Mouse (Mus musculus): Measurements from ENCODE around the gene Gm14406. TPM values are rescaled to one million over a fixed set of nuclear protein-coding genes. Genes with fewer than 3 reads are reported as not detected.
"Not testable (repeated sequence)": the region's sequence is repeated elsewhere in the genome, so short reads cannot be mapped to it uniquely, and the experiment has no call there.

Gene Gm14406
- not detected in 2 replicates for polyA plus RNA-seq (2015; fragmentation: Nextera tagmentation; extraction: Ambion mirVana)

DNA sequence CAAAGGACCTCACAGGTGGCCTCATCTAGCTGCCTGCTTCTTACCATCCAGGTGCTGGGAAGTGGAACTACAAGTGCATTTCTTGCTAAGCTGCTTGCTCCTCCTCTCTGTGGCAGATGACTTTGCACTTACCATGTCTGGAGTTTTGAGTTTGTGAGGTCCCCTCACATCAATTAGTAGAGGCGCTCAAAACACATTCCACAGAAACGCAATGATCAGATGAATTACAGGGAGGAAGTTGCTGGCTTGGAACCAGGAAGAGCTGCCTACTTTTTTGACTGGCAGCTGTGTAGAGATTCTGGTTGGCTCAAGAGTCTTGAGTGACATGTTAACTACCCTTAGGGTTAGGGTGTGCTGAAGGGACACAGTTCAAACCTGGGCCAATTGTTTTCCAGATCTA is at the start of gene Gm14406:
Gm14406 (minus strand) TSS at position 213 of the 400 bp plus-strand sequence.
- not testable (repeated sequence) for H3K4me1 ChIP-seq

DNA sequence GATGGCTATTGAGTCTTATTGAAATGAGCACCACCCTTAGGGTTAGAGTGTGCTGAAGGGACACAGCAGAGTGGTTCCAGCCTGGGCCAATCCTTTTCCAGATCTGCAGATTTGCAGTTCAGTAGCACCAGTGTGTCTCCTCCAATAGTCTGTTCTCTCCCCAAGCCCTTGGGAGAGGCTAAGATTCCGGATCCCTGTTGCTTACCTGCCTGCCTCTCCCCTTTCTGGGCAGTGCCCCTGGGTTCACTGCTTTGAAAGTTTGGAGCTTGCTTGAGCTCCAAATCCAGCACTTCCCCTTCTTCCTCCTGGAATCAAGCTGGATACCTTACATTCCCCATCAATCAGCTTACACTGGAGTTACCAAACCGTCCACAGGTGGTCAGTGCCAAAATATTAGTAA is 2.9 kb downstream of the Gm14406 start:
- not testable (repeated sequence) for H3K36me3 ChIP-seq (replicated peaks); ATAC-seq (replicated peaks); H3K9me3 ChIP-seq; H3K27ac ChIP-seq; H3K4me1 ChIP-seq; H3K9ac ChIP-seq; H3K27me3 ChIP-seq (replicated peaks); H3K4me3 ChIP-seq; H3K4me2 ChIP-seq
- 100% methylated on average over 1 of the region's 2 CpGs for WGBS

More for the DNA sequence above, at the start of gene Gm14406:
- not testable (repeated sequence) for ATAC-seq (replicated peaks); H3K4me2 ChIP-seq; H3K27ac ChIP-seq; H3K27me3 ChIP-seq (replicated peaks); H3K9ac ChIP-seq; H3K36me3 ChIP-seq (replicated peaks); H3K9me3 ChIP-seq; H3K4me3 ChIP-seq
- WGBS = 95% methylated on average over 2 of the region's 2 CpGs

DNA sequence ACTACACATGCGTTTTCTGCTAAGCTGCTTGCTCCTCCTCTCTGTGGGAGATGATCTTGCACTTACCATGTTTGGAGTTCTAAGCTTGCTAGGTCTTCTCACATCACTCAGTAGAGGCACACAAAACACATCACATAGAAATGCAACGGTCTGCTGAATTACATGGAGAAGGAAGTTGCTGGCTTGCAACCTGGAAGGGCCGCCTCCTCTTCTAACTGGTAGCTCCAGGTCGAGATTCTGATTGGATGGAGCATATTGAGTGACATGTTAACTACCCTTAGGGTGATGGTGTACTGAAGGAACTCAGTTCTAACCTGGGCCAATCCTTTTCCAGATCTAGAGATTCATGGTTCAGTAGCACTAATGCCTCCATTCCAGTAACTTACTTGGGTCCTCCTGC is 18.6 kb downstream of the Gm14406 start:
- not testable (repeated sequence) for ATAC-seq (replicated peaks); H3K27me3 ChIP-seq (replicated peaks); H3K4me3 ChIP-seq; H3K9me3 ChIP-seq; H3K4me1 ChIP-seq; H3K36me3 ChIP-seq (replicated peaks); H3K27ac ChIP-seq; H3K9ac ChIP-seq; H3K4me2 ChIP-seq
- 76% methylated on average over 4 of the region's 4 CpGs for WGBS

DNA sequence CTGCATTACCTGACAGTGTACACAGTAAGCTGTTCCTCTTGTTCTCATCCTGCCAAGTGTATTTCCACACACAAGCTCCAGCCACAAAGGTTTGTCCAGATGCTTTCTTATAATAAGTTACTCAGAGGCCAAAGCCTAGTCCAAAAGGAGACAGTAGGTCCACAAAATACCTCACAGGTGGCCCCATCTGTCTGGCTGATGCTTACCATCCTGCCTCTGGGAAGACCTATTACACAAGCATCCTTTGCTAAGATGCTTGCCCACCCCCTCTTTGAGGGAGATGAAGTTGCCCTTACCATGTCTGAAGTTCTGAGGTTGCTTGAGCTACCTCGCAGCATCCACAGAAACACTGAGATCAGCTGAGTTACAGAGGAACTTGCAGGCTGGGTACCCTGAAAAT is 22.7 kb downstream of the Gm14406 start:
- H3K9me3 ChIP-seq; H3K9ac ChIP-seq; H3K27ac ChIP-seq; ATAC-seq (replicated peaks); H3K4me3 ChIP-seq; H3K36me3 ChIP-seq (replicated peaks); H3K27me3 ChIP-seq (replicated peaks); H3K4me2 ChIP-seq; H3K4me1 ChIP-seq: not testable (repeated sequence)
- WGBS = 56% methylated on average over 1 of the region's 1 CpGs

DNA sequence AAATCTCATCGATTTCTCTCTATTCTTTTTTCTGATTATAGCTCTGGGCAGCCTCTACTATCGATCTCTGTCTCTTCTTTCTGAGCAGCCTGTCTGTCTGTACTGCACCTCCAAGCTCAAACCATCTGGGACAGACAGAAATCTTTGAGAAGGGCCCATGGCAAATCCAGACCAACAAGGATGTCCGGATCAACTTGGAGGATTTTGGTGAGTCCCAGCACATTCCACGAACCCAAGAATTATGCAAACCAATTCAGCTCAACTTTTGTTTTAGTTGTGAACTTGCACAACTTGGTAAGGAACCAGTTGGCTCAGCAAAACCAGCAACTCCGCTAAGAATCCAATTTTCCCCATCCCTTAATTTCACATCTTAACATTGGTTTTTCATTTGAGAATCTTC is 40.3 kb downstream of the Gm14406 start:
- not testable (repeated sequence) for H3K36me3 ChIP-seq (replicated peaks); H3K4me2 ChIP-seq; H3K27ac ChIP-seq; H3K4me3 ChIP-seq; H3K4me1 ChIP-seq; ATAC-seq (replicated peaks); H3K9ac ChIP-seq; H3K27me3 ChIP-seq (replicated peaks); H3K9me3 ChIP-seq
- WGBS = 81% methylated on average over 5 of the region's 5 CpGs

DNA sequence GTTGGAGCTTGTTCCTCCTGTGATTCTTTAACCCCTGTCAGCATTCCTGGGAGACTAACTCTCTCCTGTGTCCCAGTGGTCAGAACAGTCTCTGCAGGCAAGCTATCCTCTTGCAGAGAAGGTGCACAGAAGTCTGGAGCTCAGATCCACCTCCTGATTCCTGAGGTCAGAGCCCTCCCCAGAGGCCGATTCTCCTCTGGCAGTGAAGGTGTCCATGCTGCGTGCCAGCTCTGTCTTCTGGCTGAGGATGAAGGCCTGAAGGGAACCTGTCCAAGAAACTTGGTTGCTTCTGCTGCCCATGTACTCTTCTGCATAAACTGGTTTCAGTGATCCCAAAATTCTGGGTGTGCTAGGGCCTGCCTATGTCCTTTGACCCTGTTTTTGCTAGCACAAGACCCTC is 40.9 kb downstream of the Gm14406 start:
- not testable (repeated sequence) for H3K4me1 ChIP-seq; ATAC-seq (replicated peaks); H3K27me3 ChIP-seq (replicated peaks); H3K9ac ChIP-seq; H3K27ac ChIP-seq; H3K9me3 ChIP-seq; H3K36me3 ChIP-seq (replicated peaks); H3K4me2 ChIP-seq; H3K4me3 ChIP-seq
- 84% methylated on average over 2 of the region's 2 CpGs for WGBS

DNA sequence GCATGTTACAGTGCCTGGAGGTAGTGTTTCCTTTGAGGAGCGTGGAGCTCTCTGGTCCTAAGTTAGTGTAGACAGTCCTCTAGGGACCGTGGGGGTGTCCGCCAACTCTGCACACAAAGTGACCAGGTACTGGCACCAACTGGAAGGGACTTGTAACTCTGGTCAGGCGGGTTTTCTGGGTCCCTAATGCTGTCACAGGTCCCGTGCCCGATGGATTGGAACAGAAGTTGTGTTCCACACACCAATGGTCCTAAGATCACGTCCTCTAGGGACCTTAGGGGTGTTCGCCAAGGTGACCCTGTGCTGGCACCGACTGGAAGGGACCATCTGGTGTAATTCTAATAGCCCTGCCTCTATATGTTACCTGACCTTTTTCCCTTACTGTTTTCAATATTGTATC is 42.1 kb downstream of the Gm14406 start:
- H3K4me2 ChIP-seq = no peak overlapping the region

DNA sequence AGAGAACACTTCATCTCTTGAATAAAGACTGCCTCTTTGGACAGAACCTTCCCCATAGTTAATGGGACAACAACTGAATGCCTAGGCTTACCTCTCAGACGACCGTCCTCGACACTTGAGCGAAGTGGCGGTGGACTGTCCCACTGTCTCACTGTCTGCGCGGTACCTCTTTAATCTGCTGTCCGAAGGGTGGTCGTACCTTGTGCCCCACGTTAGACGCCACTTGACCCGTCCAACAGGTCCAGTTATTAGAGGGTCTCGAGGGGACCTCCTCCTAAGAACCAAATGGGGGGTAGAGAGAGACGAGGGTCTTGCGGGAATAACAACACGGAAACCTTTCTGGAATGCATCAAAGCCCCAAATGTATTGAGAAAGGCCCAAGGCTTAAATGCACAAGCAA is 53.8 kb downstream of the Gm14406 start:
- H3K36me3 ChIP-seq (replicated peaks); H3K4me3 ChIP-seq; H3K9me3 ChIP-seq; H3K27me3 ChIP-seq (replicated peaks); H3K4me1 ChIP-seq; H3K9ac ChIP-seq; H3K4me2 ChIP-seq; ATAC-seq (replicated peaks); H3K27ac ChIP-seq: not testable (repeated sequence)
- WGBS = 92% methylated on average over 16 of the region's 16 CpGs

More for the DNA sequence above, 42.1 kb downstream of the Gm14406 start:
- H3K27me3 ChIP-seq (replicated peaks) = no peaks in the 10 kb centered on the region
- ATAC-seq (replicated peaks) = no peak
- WGBS = 85% methylated on average over 9 of the region's 9 CpGs
- H3K36me3 ChIP-seq (replicated peaks) = no peaks in the 10 kb centered on the region
- no peaks in the 10 kb centered on the region for H3K4me1 ChIP-seq
- no peak overlapping the region for H3K27ac ChIP-seq
- H3K4me3 ChIP-seq = no peak overlapping the region
- 0 out of 2 replicates have a peak, but pooled peaks cover 3% of the 10 kb centered on the region for H3K9me3 ChIP-seq
- no peak overlapping the region for H3K9ac ChIP-seq

DNA sequence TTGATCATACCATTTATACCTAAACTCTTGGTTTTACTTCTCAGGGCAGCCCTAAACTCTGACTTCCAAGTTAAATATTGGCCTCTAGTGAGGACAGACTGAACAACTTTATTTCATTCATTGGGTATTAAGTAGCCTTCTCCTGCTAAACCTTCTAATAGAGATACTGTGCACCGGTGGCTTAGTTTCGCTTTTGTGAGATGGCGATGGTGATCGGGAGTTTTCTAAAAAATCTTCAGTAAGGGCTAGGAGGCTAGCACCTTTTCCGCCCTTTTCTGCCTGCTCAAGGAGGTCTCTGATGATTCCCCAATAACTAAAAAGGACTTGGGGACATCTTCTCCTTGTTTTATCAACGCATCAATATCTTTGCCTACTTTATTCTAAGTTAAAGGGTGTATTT is 54.3 kb downstream of the Gm14406 start:
- not testable (repeated sequence) for H3K4me2 ChIP-seq; H3K4me1 ChIP-seq; H3K27me3 ChIP-seq (replicated peaks); H3K9me3 ChIP-seq; H3K36me3 ChIP-seq (replicated peaks); H3K27ac ChIP-seq; ATAC-seq (replicated peaks); H3K4me3 ChIP-seq; H3K9ac ChIP-seq
- WGBS = 89% methylated on average over 6 of the region's 6 CpGs

DNA sequence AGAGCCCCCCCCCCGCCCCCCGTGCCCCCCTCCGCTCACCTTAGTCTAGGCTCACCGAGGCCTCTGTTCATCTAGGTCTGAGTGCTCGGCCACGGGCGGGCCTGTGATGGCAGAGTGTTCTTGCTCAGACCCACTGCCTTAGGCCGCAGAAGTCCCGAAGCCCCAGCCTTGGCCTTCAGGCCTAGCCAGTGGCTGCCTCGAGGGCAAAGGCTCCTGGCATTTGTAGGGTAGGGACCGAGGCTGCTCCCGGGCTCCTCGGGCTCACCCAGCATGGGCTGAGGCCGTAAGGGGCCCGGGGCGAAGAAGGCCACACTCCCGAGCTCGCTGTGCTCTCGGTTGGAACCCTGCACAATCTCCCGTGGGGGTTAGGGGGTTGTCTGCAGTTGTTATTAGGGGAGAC is 54.9 kb downstream of the Gm14406 start:
- Histone ChIP-seq H3K9me3 (peaks cover 7% of the 10 kb centered on the region), H3K4me1 (no peaks in the 10 kb centered on the region), H3K9ac (no peak overlapping the region), H3K4me2 (no peak overlapping the region), H3K4me3 (no peak overlapping the region), H3K27me3 (replicated peaks) (no peaks in the 10 kb centered on the region), H3K36me3 (replicated peaks) (no peaks in the 10 kb centered on the region), H3K27ac (no peak overlapping the region)
- ATAC-seq (replicated peaks) = no peak
- 92% methylated on average over 20 of the region's 20 CpGs for WGBS

DNA sequence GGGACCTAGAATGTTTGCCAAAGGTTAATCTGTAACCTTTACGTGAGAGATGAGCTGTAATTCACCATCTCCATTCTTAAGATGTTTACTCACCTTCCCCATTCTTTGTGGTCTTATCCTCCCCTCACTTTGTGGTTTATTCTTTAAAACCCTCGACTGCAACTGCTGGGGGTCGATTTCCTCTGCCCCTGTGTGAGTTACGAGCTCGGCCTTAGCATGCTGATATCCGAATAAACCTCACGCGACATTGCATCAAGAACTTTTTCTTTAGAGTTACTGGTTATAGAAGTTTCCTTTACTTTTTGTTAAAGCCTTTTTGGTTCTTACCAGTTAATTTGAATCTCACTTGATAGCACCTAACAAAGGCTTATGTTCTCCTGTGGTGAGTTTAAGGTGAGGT is 58.0 kb downstream of the Gm14406 start:
- no peak for ATAC-seq (replicated peaks)
- Histone ChIP-seq H3K27ac (no peak overlapping the region), H3K4me3 (no peak overlapping the region), H3K9me3 (peaks cover 7% of the 10 kb centered on the region), H3K36me3 (replicated peaks) (no peaks in the 10 kb centered on the region), H3K4me1 (no peaks in the 10 kb centered on the region), H3K9ac (no peak overlapping the region), H3K27me3 (replicated peaks) (no peaks in the 10 kb centered on the region), H3K4me2 (no peak overlapping the region)
- 84% methylated on average over 8 of the region's 8 CpGs for WGBS

Measured in midbrain, embryonic 15.5 days (tissue).